Mouse (Mus musculus): ENCODE results near the gene Nfe2l2.

- TF ChIP-seq POLR2A (IDR thresholded peaks at IDR 0.05; ENCODE audit: borderline replicate concordance, extremely low read depth, low read depth, low read length), result no peak
- no peak for TF ChIP-seq CTCF (IDR thresholded peaks at IDR 0.05; ENCODE audit: insufficient read depth, low read length)
These were observed 43.3 kb downstream of the Nfe2l2 start for GRCm38 (mm10) chr2:75661106-75661505.

Measured in lung, adult 2 months (tissue).